Mouse (Mus musculus) E14TG2a.4 (cell line): ENCODE data around the gene Mark4.

Experiments used
- H3K27me3 ChIP-seq: 2 replicates; pipeline ENCODE4 v1.6.1; 2014; ENCODE audit warnings: low read length, control low read depth; ENCODE audit not compliant: insufficient read depth
- H3K36me3 ChIP-seq: 2 replicates; pipeline ENCODE4 v1.6.1; 2014; ENCODE audit warnings: low read length, control low read depth; ENCODE audit not compliant: insufficient read depth
- H3K4me1 ChIP-seq: replicated peaks from 2 replicates; pipeline ENCODE4 v1.6.1; 2014; ENCODE audit warnings: low read depth, low read length, control low read depth
- H3K4me3 ChIP-seq: replicated peaks from 2 replicates; pipeline ENCODE4 v1.5.1; 2014; ENCODE audit warnings: mild to moderate bottlenecking, low read length
- H3K9me3 ChIP-seq: 2 replicates; pipeline ENCODE4 v1.6.1; 2014; ENCODE audit warnings: low read length, control low read depth
- CTCF ChIP-seq: conservative IDR thresholded peaks from 2 replicates; pipeline ENCODE4 v1.5.1; 2014; ENCODE audit warnings: low read length
- NANOG ChIP-seq: IDR thresholded peaks from 2 replicates; pipeline ENCODE4 v1.6.1; 2014; ENCODE audit warnings: borderline replicate concordance, low read length, mixed read lengths
- POU5F1 ChIP-seq: IDR thresholded peaks from 2 replicates; pipeline ENCODE4 v1.6.1; 2014; ENCODE audit warnings: low read length, borderline replicate concordance

Mark4 gene

DNA sequence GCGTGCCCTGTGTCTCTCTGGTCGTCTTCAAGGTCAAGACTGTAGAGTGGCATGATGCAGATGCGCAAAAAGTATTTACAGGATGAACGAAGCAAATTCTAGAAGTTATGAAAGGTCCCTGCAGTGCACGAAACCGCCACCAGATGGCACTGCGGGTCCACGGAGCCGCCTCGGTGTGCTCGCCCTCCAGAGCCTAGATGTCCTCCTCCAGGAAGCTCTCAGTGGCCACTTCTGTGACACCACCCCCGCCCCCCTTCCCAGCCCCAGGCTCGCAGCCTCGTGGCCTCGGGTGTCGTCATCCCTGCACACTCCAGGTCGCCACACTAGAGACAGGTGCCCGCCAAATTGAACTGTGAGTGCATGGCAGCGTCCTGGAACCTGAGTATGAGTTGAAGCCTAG lies 53.2 kb downstream of the Mark4 start:
- Histone ChIP-seq H3K4me3 (peak overlapping the region; percentile 41; the same call in 1 of the 2 replicates), H3K9me3 (no peaks in the 10 kb centered on the region)
- TF ChIP-seq CTCF (peak; percentile 67), NANOG (no peak), POU5F1 (no peak)

DNA sequence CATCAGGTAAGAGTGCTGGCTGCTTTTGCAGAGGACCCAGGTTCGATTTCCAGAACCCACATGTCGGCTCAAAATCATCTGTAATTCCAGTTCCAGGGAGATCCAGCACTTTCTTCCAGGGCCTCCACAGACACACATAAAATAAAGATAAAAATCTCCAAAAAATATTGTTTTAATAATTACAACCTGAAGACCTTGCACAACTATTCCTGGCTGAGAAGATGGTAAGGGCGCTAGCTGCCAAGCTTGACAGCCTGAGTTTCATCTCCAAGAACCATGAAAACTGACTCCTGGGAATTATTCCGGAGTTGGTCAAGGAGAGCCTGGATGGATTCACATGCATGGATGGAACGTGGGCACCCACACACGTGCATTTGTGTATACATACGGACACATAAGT lies 54.1 kb downstream of the Mark4 start, which contains the start of gene Ckm:
Ckm (plus strand) TSS at position 301 of the 400 bp plus-strand sequence.
- no peak for TF ChIP-seq POU5F1
- TF ChIP-seq CTCF: no peak
- TF ChIP-seq NANOG: no peak
- Histone ChIP-seq H3K9me3 (no peaks in the 10 kb centered on the region), H3K4me3 (peak within 1 kb of the TSS; percentile 89), H3K36me3 (no peaks in the 10 kb centered on the region), H3K4me1 (peaks cover 46% of the 10 kb centered on the region), H3K27me3 (peaks cover 32% of the 10 kb centered on the region)

More for the DNA sequence above, 53.2 kb downstream of the Mark4 start:
- Histone ChIP-seq H3K27me3 (peaks cover 34% of the 10 kb centered on the region), H3K36me3 (no peaks in the 10 kb centered on the region), H3K4me1 (peaks cover 44% of the 10 kb centered on the region)

- peak within 1 kb of the TSS; percentile 89 for H3K4me3 ChIP-seq
- peaks cover 52% of the 10 kb centered on the region for H3K4me1 ChIP-seq
- H3K9me3 ChIP-seq: no peaks in the 10 kb centered on the region
- no peak for TF ChIP-seq POU5F1
- TF ChIP-seq CTCF: no peak
- TF ChIP-seq NANOG: no peak
- H3K27me3 ChIP-seq: peaks cover 32% of the 10 kb centered on the region
- no peaks in the 10 kb centered on the region for H3K36me3 ChIP-seq
These were observed 54.8 kb downstream of the Mark4 start, which contains the start of gene Klc3 for GRCm38 (mm10) chr7:19403731-19404296. Gene Klc3, minus strand, starts transcription at chr7:19404104.

GRCm38 (mm10) chr7:19402535-19403112 lies 56.0 kb downstream of the Mark4 start:
- H3K9me3 ChIP-seq: no peaks in the 10 kb centered on the region
- no peak overlapping the region for H3K4me3 ChIP-seq
- TF ChIP-seq CTCF (no peak), NANOG (no peak), POU5F1 (no peak)
- peaks cover 54% of the 10 kb centered on the region for H3K4me1 ChIP-seq
- peaks cover 32% of the 10 kb centered on the region for H3K27me3 ChIP-seq
- peaks cover 1% of the 10 kb centered on the region for H3K36me3 ChIP-seq

GRCm38 (mm10) chr7:19400946-19401345 lies 57.7 kb downstream of the Mark4 start:
- Histone ChIP-seq H3K27me3 (peaks cover 28% of the 10 kb centered on the region), H3K4me1 (peaks cover 55% of the 10 kb centered on the region), H3K36me3 (peaks cover 16% of the 10 kb centered on the region), H3K4me3 (no peak overlapping the region), H3K9me3 (no peaks in the 10 kb centered on the region)
- TF ChIP-seq CTCF: peak; percentile 76
- TF ChIP-seq NANOG: no peak
- TF ChIP-seq POU5F1: no peak

DNA sequence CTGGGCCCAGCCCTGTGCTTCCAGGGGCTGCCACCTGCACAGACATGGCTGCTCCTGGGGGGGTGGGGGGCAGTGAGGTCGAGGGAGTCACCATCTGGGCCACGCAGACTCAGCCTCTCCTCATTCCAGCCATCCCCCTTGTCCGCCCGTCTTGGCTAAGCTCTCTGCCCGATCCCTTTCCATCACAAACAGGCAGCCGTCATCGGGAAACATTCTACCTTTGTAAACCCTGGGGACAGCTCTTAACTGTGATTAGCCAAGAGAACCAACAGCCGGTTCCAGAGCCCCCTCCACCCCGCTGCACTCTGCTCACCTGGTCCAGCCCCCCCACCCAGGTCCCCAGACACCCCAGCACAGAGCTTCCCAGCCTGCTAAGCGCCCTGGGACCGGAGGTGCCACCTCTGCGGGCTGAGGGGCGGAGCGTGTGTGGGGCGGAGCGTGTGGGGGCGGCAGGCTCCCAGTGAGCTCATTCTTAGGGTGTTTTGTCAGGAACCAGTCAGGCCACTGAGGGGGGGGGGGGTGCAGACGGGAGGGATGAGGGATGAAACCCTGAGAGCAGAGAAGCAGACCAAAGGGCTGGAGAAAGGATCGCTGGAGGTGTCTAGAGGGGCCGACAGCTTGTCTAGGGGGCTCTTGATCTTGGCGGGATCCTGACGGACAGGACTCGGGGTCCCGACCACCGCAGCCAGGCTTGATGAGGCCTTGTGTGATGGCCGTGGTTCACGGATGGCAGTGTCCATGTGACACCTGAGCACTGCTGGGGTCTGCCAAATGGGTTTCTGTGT lies 58.9 kb downstream of the Mark4 start:
- Histone ChIP-seq H3K4me3 (peak overlapping the region; percentile 76), H3K9me3 (no peaks in the 10 kb centered on the region), H3K4me1 (peaks cover 62% of the 10 kb centered on the region), H3K27me3 (peaks cover 21% of the 10 kb centered on the region), H3K36me3 (peaks cover 28% of the 10 kb centered on the region)
- TF ChIP-seq NANOG (no peak), POU5F1 (no peak), CTCF (no peak)

DNA sequence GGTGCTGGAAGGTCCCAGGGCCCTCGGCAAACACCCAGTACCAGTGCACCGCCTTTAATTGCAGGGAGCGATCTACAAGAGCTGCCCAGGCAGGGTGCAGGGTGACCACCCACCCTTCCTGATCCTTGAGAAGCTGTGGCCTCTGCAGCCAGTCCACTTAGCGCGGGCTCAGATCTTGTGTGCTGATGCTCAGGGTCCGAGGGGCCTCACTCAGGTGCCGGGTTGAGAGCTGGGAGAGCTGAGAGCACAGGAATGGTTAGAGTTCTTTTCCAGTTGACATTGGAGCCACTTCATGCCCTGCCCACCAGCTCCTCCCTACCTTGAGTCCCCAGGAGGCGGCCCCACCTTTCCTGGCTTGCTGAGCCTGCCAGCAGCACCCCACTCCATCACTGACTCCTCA lies 64.1 kb downstream of the Mark4 start:
- TF ChIP-seq NANOG: no peak
- TF ChIP-seq POU5F1: no peak
- no peak for TF ChIP-seq CTCF
- peaks cover 70% of the 10 kb centered on the region for H3K4me1 ChIP-seq
- H3K9me3 ChIP-seq: no peaks in the 10 kb centered on the region
- no peaks in the 10 kb centered on the region for H3K27me3 ChIP-seq
- peak overlapping the region; percentile 49 for H3K4me3 ChIP-seq
- H3K36me3 ChIP-seq: peaks cover 79% of the 10 kb centered on the region

DNA sequence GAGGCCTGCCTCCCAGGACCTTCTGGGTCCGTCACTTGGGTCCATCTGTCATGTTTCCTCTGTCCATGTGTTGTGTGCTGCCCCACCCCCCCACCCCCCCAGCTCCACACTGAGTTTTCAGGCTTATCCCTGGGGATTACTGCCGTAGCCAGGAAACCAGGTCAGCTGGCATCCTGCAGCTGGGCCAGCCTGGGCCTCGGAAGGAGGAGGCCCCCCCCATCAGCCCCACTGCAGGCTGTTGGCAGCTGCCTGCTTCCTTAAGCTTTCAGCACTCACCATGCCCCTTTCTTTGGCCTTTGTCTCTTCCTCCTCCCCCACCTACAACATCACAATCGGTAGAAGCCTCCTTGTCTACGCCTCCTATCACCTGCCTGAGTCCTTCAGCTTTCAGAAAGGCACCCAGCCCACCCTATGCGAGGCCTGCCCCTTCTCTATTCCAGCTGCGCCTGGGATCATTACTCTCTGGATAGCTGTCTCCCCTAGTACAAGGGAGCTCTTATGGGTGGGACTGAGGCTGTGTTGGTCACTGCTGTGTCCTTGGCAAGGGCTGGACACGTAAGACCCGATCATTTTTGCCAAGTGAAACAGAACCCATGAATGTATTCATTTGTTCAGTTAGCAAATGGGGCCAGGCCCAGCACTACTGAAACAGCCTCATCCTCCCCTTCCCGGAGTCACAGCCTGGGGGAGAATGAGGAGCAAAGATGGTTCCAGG lies 69.8 kb downstream of the Mark4 start:
- no peaks in the 10 kb centered on the region for H3K9me3 ChIP-seq
- peaks cover 60% of the 10 kb centered on the region for H3K4me1 ChIP-seq
- no peaks in the 10 kb centered on the region for H3K27me3 ChIP-seq
- TF ChIP-seq CTCF (no peak), POU5F1 (no peak), NANOG (no peak)
- H3K36me3 ChIP-seq: peaks cover 94% of the 10 kb centered on the region
- no peak overlapping the region for H3K4me3 ChIP-seq
